Mouse (Mus musculus): ENCODE data around the gene Fgd4. TPM values are rescaled to one million over a fixed set of nuclear protein-coding genes. Genes with fewer than 3 reads are reported as not detected.
"Not testable (repeated sequence)": the region's sequence is repeated elsewhere in the genome, so short reads cannot be mapped to it uniquely, and the experiment has no call there.

Fgd4 gene
- total RNA-seq, 2 experiments from 2014 or later, result 11.6 to 12.8 TPM

- no peak for DNase-seq
- intact Hi-C loops (cut with DNase I; ENCODE audit: low total_unique reads), result no loop called here
Observed at GRCm38 (mm10) chr16:16549105-16549504, 51.2 kb downstream of the Fgd4 start.

- intact Hi-C loops (cut with DNase I; ENCODE audit: low total_unique reads), result no loop called here
- DNase-seq, result no peak
Observed at GRCm38 (mm10) chr16:16546657-16547056, 53.7 kb downstream of the Fgd4 start.

- intact Hi-C loops (cut with DNase I; ENCODE audit: low total_unique reads), result no loop called here
- DNase-seq, result no peak
Observed at GRCm38 (mm10) chr16:16542956-16543441, 57.4 kb downstream of the Fgd4 start.

- DNase-seq; intact Hi-C loops (cut with DNase I; ENCODE audit: low total_unique reads): not testable (repeated sequence)
Observed at GRCm38 (mm10) chr16:16539396-16539795, 61.0 kb downstream of the Fgd4 start.

GRCm38 (mm10) chr16:16535232-16535631 lies 65.1 kb downstream of the Fgd4 start:
- no peak for DNase-seq
- intact Hi-C loops (cut with DNase I; ENCODE audit: low total_unique reads), result no loop called here

GRCm38 (mm10) chr16:16528014-16528413 lies 72.3 kb downstream of the Fgd4 start:
- no peak for DNase-seq
- intact Hi-C loops (cut with DNase I; ENCODE audit: low total_unique reads), result no loop called here

- peak; percentile 68 for DNase-seq
- intact Hi-C loops (cut with DNase I; ENCODE audit: low total_unique reads), result no loop called here
Observed at GRCm38 (mm10) chr16:16527267-16527666, 73.1 kb downstream of the Fgd4 start.

- intact Hi-C loops (cut with DNase I; ENCODE audit: low total_unique reads), result no loop called here
- no peak for DNase-seq
Observed at GRCm38 (mm10) chr16:16526741-16527105, 73.6 kb downstream of the Fgd4 start.

GRCm38 (mm10) chr16:16526097-16526740 lies 74.1 kb downstream of the Fgd4 start:
- intact Hi-C loops (cut with DNase I; ENCODE audit: low total_unique reads), result no loop called here
- no peak for DNase-seq

GRCm38 (mm10) chr16:16525266-16525904 lies 75.0 kb downstream of the Fgd4 start:
- DNase-seq, result no peak
- intact Hi-C loops (cut with DNase I; ENCODE audit: low total_unique reads), result no loop called here

GRCm38 (mm10) chr16:16523632-16524031 lies 76.7 kb downstream of the Fgd4 start:
- DNase-seq, result no peak
- intact Hi-C loops (cut with DNase I; ENCODE audit: low total_unique reads), result no loop called here

- intact Hi-C loops (cut with DNase I; ENCODE audit: low total_unique reads); DNase-seq: not testable (repeated sequence)
Observed at GRCm38 (mm10) chr16:16522869-16523268, 77.5 kb downstream of the Fgd4 start.

- intact Hi-C loops (cut with DNase I; ENCODE audit: low total_unique reads), result no loop called here
- DNase-seq, result no peak
Observed at GRCm38 (mm10) chr16:16501491-16501890, 98.9 kb downstream of the Fgd4 start.

- intact Hi-C loops (cut with DNase I; ENCODE audit: low total_unique reads), result no loop called here
- no peak for DNase-seq
Observed at GRCm38 (mm10) chr16:16500926-16501325, 99.4 kb downstream of the Fgd4 start.

- peak; percentile 50 for DNase-seq
- intact Hi-C loops (cut with DNase I; ENCODE audit: low total_unique reads), result no loop called here
Observed at GRCm38 (mm10) chr16:16498798-16499197, 101.6 kb downstream of the Fgd4 start.

GRCm38 (mm10) chr16:16485523-16486043 lies 114.8 kb downstream of the Fgd4 start:
- intact Hi-C loops (cut with DNase I; ENCODE audit: low total_unique reads), result no loop called here
- no peak for DNase-seq

GRCm38 (mm10) chr16:16484601-16485000 lies 115.7 kb downstream of the Fgd4 start:
- intact Hi-C loops (cut with DNase I; ENCODE audit: low total_unique reads), result no loop called here
- no peak for DNase-seq

- intact Hi-C loops (cut with DNase I; ENCODE audit: low total_unique reads); DNase-seq: not testable (repeated sequence)
Observed at GRCm38 (mm10) chr16:16473451-16473850, 126.9 kb downstream of the Fgd4 start.

GRCm38 (mm10) chr16:16450021-16450420 lies 150.3 kb downstream of the Fgd4 start:
- DNase-seq, result no peak
- intact Hi-C loops (cut with DNase I; ENCODE audit: low total_unique reads), result no loop called here

- intact Hi-C loops (cut with DNase I; ENCODE audit: low total_unique reads), result no loop called here
- no peak for DNase-seq
Observed at GRCm38 (mm10) chr16:16438436-16438835, 161.9 kb downstream of the Fgd4 start.

GRCm38 (mm10) chr16:16422456-16422855 lies 177.9 kb downstream of the Fgd4 start:
- intact Hi-C loops (cut with DNase I; ENCODE audit: low total_unique reads), result no loop called here
- DNase-seq, result no peak

Data from gastrocnemius, postnatal 14 days (tissue).